Mouse (Mus musculus): ENCODE measurements around the gene Colgalt1. TPM values are rescaled to one million over a fixed set of nuclear protein-coding genes. Genes with fewer than 3 reads are reported as not detected.

Colgalt1 gene
- polyA plus RNA-seq, 1 experiment from 2014 or later = 98.9 TPM

- Histone ChIP-seq H3K36me3 (peaks cover 3% of the 10 kb centered on the region; the same call in 1 of the 2 replicates), H3K9ac (peak within 1 kb of the TSS; percentile 97), H3K27ac (replicated peaks) (peak within 1 kb of the TSS; percentile 97), H3K4me3 (replicated peaks) (peak within 1 kb of the TSS; percentile 88), H3K4me2 (replicated peaks) (peak within 1 kb of the TSS; percentile 83), H3K4me1 (peaks cover 31% of the 10 kb centered on the region), H3K27me3 (no peaks in the 10 kb centered on the region), H3K9me3 (replicated peaks) (no peaks in the 10 kb centered on the region)
- under 1% methylated on average over 69 of the region's 71 CpGs for WGBS
- peak; percentile 90 for ATAC-seq (ENCODE audit: insufficient number of reproducible peaks, low FRiP score, low TSS enrichment, low read depth)
Measured at GRCm38 (mm10) chr8:71591471-71592373, 19.1 kb upstream of the Colgalt1 start, which contains the start of gene Pgls. Gene Pgls, plus strand, starts transcription at chr8:71592176.

DNA sequence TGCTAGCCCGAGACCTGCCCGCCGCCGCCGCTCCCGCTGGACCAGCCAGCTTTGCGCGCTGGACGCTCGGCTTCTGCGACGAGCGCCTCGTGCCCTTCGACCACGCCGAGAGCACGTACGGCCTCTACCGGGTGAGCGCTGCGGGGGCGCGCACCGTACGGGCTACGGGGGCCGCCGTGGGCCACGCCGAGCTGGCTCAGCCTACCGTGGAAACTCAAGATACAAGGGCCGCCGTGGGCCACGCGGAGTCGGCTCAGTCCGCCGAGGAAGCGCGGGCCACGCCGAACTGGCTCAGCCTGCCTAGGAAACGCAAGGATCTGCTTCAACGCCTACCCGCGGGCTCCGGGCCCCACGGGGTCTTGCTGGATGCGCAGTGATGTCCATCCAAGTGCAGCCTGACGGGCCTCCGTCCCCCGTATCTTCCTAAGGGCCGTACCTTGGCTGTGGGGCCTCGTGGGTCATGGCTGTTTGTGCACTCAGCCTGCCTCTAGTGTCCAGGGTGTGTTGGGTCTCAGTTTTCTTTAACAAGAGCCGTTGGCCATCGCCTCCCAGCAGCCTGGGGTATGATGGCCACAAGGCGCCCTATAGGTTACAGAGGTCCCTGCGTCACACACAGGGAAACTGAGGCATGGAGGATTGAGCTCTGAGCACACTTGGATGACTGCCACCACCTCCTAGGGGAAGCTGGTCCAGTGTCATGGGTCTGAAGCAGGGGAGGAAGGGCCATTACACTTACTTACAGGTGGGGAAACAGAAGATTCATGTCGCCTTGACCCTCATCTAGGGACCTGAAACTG lies 18.2 kb upstream of the Colgalt1 start:
- H3K9ac ChIP-seq = peak overlapping the region; percentile 97
- peak overlapping the region; percentile 83 for H3K4me2 ChIP-seq (replicated peaks)
- H3K4me3 ChIP-seq (replicated peaks) = peak overlapping the region; percentile 88
- peaks cover 37% of the 10 kb centered on the region for H3K4me1 ChIP-seq
- ATAC-seq (ENCODE audit: insufficient number of reproducible peaks, low FRiP score, low TSS enrichment, low read depth) = peak; percentile 47
- WGBS = 4% methylated on average over 60 of the region's 60 CpGs
- no peaks in the 10 kb centered on the region for H3K36me3 ChIP-seq
- peak overlapping the region; percentile 97 for H3K27ac ChIP-seq (replicated peaks)
- no peaks in the 10 kb centered on the region for H3K9me3 ChIP-seq (replicated peaks)
- no peaks in the 10 kb centered on the region for H3K27me3 ChIP-seq

- Histone ChIP-seq H3K36me3 (no peaks in the 10 kb centered on the region), H3K9ac (no peak overlapping the region), H3K4me3 (replicated peaks) (no peak overlapping the region), H3K4me2 (replicated peaks) (no peak overlapping the region), H3K27ac (replicated peaks) (no peak overlapping the region), H3K9me3 (replicated peaks) (no peaks in the 10 kb centered on the region), H3K27me3 (no peaks in the 10 kb centered on the region), H3K4me1 (peaks cover 37% of the 10 kb centered on the region)
- 82% methylated on average over 8 of the region's 8 CpGs for WGBS
- no peak for ATAC-seq (ENCODE audit: insufficient number of reproducible peaks, low FRiP score, low TSS enrichment, low read depth)
Measured at GRCm38 (mm10) chr8:71593556-71594323, 17.1 kb upstream of the Colgalt1 start.

DNA sequence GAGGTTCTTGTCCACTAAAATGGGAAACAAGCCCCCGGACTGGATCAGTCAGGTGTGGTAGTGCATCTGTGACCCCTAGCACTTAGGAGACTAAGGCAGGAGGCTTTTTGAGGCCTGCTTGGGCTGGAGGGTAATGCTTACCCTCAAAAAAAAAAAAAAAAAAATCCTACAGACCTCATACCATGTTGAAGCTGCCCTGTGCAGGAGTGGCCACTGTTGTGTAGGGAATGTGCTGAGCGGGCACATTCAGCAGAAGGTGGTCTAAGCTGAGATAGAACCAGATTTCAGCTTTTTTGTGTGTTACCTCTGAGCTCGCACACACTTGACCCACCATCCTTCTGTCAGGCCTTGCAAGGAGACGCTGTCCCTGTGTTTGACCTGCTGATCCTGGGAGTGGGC lies 16.5 kb upstream of the Colgalt1 start:
- 94% methylated on average over 4 of the region's 4 CpGs for WGBS
- no peak for ATAC-seq (ENCODE audit: insufficient number of reproducible peaks, low FRiP score, low TSS enrichment, low read depth)
- Histone ChIP-seq H3K9me3 (replicated peaks) (no peaks in the 10 kb centered on the region), H3K36me3 (no peaks in the 10 kb centered on the region), H3K4me2 (replicated peaks) (no peak overlapping the region), H3K27ac (replicated peaks) (no peak overlapping the region), H3K27me3 (no peaks in the 10 kb centered on the region), H3K4me1 (peaks cover 37% of the 10 kb centered on the region), H3K9ac (no peak overlapping the region), H3K4me3 (replicated peaks) (no peak overlapping the region)

DNA sequence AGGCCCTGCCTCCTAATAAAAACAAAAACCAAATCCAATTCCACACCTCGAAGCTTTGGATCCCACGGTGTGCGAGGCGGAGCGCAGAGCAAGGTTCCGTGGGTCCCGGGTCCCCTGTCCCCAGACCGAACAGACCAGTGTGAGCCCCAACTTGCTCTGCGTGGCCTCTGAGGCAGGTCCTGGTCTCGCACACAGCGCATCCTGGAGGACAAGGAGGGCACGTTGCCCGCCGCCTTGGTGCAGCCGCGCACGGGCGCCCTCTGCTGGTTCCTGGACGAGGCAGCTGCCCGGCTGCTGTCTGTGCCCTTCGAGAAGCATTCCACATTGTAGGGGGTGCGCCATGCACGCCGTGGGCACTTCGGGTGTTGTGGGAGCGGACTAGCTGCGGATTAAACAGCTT lies 14.9 kb upstream of the Colgalt1 start:
- Histone ChIP-seq H3K27me3 (peaks cover 5% of the 10 kb centered on the region), H3K36me3 (0 out of 2 replicates have a peak, but pooled peaks cover 5% of the 10 kb centered on the region), H3K9ac (no peak overlapping the region), H3K4me3 (replicated peaks) (peak overlapping the region; percentile 7; the same call in 1 of the 2 replicates), H3K9me3 (replicated peaks) (no peaks in the 10 kb centered on the region), H3K4me2 (replicated peaks) (0 out of 2 replicates have a peak overlapping the region, but pooled peaks have one; percentile 22), H3K4me1 (peaks cover 37% of the 10 kb centered on the region), H3K27ac (replicated peaks) (no peak overlapping the region)
- 8% methylated on average over 27 of the region's 27 CpGs for WGBS
- no peak; the same call in 1 of the 2 replicates for ATAC-seq (ENCODE audit: insufficient number of reproducible peaks, low FRiP score, low TSS enrichment, low read depth)

DNA sequence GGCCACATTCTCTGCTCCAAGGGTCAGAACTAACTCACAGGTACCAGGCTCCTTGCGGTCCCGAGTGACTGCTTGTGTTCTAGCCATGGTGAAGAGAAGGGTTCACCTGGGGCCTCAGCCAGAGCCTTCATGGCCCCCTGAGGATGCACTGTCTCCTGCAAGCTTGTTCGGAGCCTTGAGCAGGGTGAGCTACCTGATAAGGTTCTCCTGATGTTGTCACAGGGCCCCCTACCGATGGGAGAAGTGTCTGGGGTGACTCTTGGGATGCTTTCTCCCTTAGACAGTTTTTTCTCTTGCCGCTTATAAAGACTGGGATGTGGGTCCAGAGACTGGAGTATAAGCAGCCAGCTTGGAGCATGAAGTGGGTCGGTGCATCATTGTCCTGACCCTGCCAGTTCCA lies 14.4 kb upstream of the Colgalt1 start:
- no peak overlapping the region for H3K4me2 ChIP-seq (replicated peaks)
- WGBS = 58% methylated on average over 6 of the region's 6 CpGs
- H3K4me3 ChIP-seq (replicated peaks) = no peak overlapping the region
- H3K4me1 ChIP-seq = peaks cover 31% of the 10 kb centered on the region
- H3K27me3 ChIP-seq = peaks cover 8% of the 10 kb centered on the region
- no peak overlapping the region for H3K27ac ChIP-seq (replicated peaks)
- ATAC-seq (ENCODE audit: insufficient number of reproducible peaks, low FRiP score, low TSS enrichment, low read depth) = no peak
- H3K36me3 ChIP-seq = 0 out of 2 replicates have a peak, but pooled peaks cover 5% of the 10 kb centered on the region
- no peak overlapping the region for H3K9ac ChIP-seq
- H3K9me3 ChIP-seq (replicated peaks) = no peaks in the 10 kb centered on the region

DNA sequence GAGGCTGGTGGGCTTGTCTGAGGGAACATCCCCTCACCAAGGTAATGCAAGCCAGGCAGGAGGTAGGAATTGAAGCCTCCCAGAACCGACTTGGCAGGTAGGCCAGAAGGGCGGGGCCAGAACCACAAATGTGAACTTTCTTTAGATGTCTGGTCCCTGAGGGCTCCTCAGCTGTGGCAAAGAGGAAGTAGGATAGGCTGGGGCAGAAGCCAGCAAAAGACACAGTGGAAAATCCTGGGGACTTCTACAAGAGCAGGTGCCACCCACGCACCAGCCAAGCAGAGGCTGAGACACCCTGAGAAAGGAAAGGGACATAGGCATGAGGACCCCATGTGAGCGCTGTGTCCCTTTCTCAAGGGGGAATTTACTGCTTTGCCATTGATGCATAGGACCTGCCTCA lies 14.0 kb upstream of the Colgalt1 start:
- H3K4me2 ChIP-seq (replicated peaks) = no peak overlapping the region
- H3K36me3 ChIP-seq = 0 out of 2 replicates have a peak, but pooled peaks cover 5% of the 10 kb centered on the region
- peaks cover 30% of the 10 kb centered on the region for H3K4me1 ChIP-seq
- H3K9me3 ChIP-seq (replicated peaks) = no peaks in the 10 kb centered on the region
- H3K27ac ChIP-seq (replicated peaks) = 0 out of 2 replicates have a peak overlapping the region, but pooled peaks have one; percentile 17
- 62% methylated on average over 4 of the region's 4 CpGs for WGBS
- no peak overlapping the region for H3K4me3 ChIP-seq (replicated peaks)
- H3K9ac ChIP-seq = no peak overlapping the region
- H3K27me3 ChIP-seq = peaks cover 12% of the 10 kb centered on the region
- ATAC-seq (ENCODE audit: insufficient number of reproducible peaks, low FRiP score, low TSS enrichment, low read depth) = no peak

GRCm38 (mm10) chr8:71597451-71597850 lies 13.3 kb upstream of the Colgalt1 start, which contains the start of gene Fam129c:
Gene Fam129c, plus strand, starts transcription at chr8:71597648.
- H3K9ac ChIP-seq = no peak within 1 kb of the TSS
- 78% methylated on average over 3 of the region's 3 CpGs for WGBS
- no peaks in the 10 kb centered on the region for H3K9me3 ChIP-seq (replicated peaks)
- no peak for ATAC-seq (ENCODE audit: insufficient number of reproducible peaks, low FRiP score, low TSS enrichment, low read depth)
- 0 out of 2 replicates have a peak within 1 kb of the TSS, but pooled peaks have one; percentile 17 for H3K27ac ChIP-seq (replicated peaks)
- 0 out of 2 replicates have a peak, but pooled peaks cover 5% of the 10 kb centered on the region for H3K36me3 ChIP-seq
- H3K4me1 ChIP-seq = peaks cover 36% of the 10 kb centered on the region
- H3K27me3 ChIP-seq = peaks cover 18% of the 10 kb centered on the region
- no peak within 1 kb of the TSS for H3K4me3 ChIP-seq (replicated peaks)
- H3K4me2 ChIP-seq (replicated peaks) = no peak within 1 kb of the TSS

- Histone ChIP-seq H3K4me3 (replicated peaks) (no peak overlapping the region), H3K36me3 (0 out of 2 replicates have a peak, but pooled peaks cover 5% of the 10 kb centered on the region), H3K9ac (no peak overlapping the region), H3K27ac (replicated peaks) (no peak overlapping the region), H3K27me3 (peaks cover 28% of the 10 kb centered on the region), H3K9me3 (replicated peaks) (no peaks in the 10 kb centered on the region), H3K4me1 (peaks cover 36% of the 10 kb centered on the region), H3K4me2 (replicated peaks) (no peak overlapping the region)
- no peak for ATAC-seq (ENCODE audit: insufficient number of reproducible peaks, low FRiP score, low TSS enrichment, low read depth)
Measured at GRCm38 (mm10) chr8:71598375-71598774, 12.4 kb upstream of the Colgalt1 start.

- Histone ChIP-seq H3K4me1 (peaks cover 37% of the 10 kb centered on the region), H3K9ac (no peak overlapping the region), H3K9me3 (replicated peaks) (no peaks in the 10 kb centered on the region), H3K27me3 (peaks cover 30% of the 10 kb centered on the region), H3K27ac (replicated peaks) (no peak overlapping the region), H3K4me3 (replicated peaks) (no peak overlapping the region), H3K36me3 (0 out of 2 replicates have a peak, but pooled peaks cover 5% of the 10 kb centered on the region), H3K4me2 (replicated peaks) (no peak overlapping the region)
- 89% methylated on average over 5 of the region's 5 CpGs for WGBS
- no peak for ATAC-seq (ENCODE audit: insufficient number of reproducible peaks, low FRiP score, low TSS enrichment, low read depth)
Measured at GRCm38 (mm10) chr8:71598841-71599240, 12.0 kb upstream of the Colgalt1 start.

Data from embryonic facial prominence, embryonic 15.5 days (tissue).